Mouse (Mus musculus) lung, postnatal 10 days (tissue): ENCODE data around the gene Vmn2r56.
"Not testable (repeated sequence)": the region's sequence is repeated elsewhere in the genome, so short reads cannot be mapped to it uniquely, and the experiment has no call there.

ENCODE experiments used
- DNase-seq: peaks from one replicate; pipeline ENCODE4 v3.0.0; 2021

The Vmn2r56 gene

GRCm38 (mm10) chr7:12734904-12735303 is at the start of gene Vmn2r56:
Gene Vmn2r56, minus strand, starts transcription at chr7:12735004.
- DNase-seq, result no peak

GRCm38 (mm10) chr7:12780151-12780830 is 45.5 kb upstream of the Vmn2r56 start:
- DNase-seq, result peak; percentile 91

GRCm38 (mm10) chr7:12779782-12780150 is 45.0 kb upstream of the Vmn2r56 start:
- no peak for DNase-seq

- DNase-seq, result no peak
Observed at GRCm38 (mm10) chr7:12779141-12779540, 44.3 kb upstream of the Vmn2r56 start.

- DNase-seq, result no peak
Observed at GRCm38 (mm10) chr7:12774606-12775005, 39.8 kb upstream of the Vmn2r56 start.

- no peak for DNase-seq
Observed at GRCm38 (mm10) chr7:12774111-12774510, 39.3 kb upstream of the Vmn2r56 start.

- no peak for DNase-seq
Observed at GRCm38 (mm10) chr7:12749431-12750198, 14.8 kb upstream of the Vmn2r56 start.

GRCm38 (mm10) chr7:12684903-12685302 is 49.9 kb downstream of the Vmn2r56 start, which contains the start of gene Vmn2r55:
Gene Vmn2r55, minus strand, starts transcription at chr7:12685003.
- not testable (repeated sequence) for DNase-seq

GRCm38 (mm10) chr7:12640219-12640618 is 94.6 kb downstream of the Vmn2r56 start, which contains the start of gene Vmn2r54:
Gene Vmn2r54, minus strand, starts transcription at chr7:12640319.
- DNase-seq, result not testable (repeated sequence)
